Mouse (Mus musculus) heart, embryonic 11.5 days (tissue): Measurements from ENCODE around the gene Rapgef3. TPM values are rescaled to one million over a fixed set of nuclear protein-coding genes. Genes with fewer than 3 reads are reported as not detected.

Experiments
- ATAC-seq: fragments of 200-750 bp; cut with Nextera tagmentation; replicated peaks from 2 replicates; pipeline ENCODE4 v1.8.0; 2017; ENCODE audit warnings: moderate library complexity; ENCODE audit not compliant: insufficient number of reproducible peaks, low FRiP score, low TSS enrichment
- H3K27ac ChIP-seq: fragments of 300-500 bp; sonication (generic); 2 replicates; pipeline ENCODE4 v1.5.1; 2014; ENCODE audit warnings: mild to moderate bottlenecking, low read depth, low read length
- H3K27me3 ChIP-seq: fragments of 300-500 bp; sonication (generic); 2 replicates; pipeline ENCODE4 v1.6.1; 2014; ENCODE audit warnings: mild to moderate bottlenecking, low read length, mixed read lengths; ENCODE audit not compliant: control insufficient read depth, insufficient read depth
- H3K36me3 ChIP-seq: fragments of 300-500 bp; sonication (generic); 2 replicates; pipeline ENCODE4 v1.6.1; 2014; ENCODE audit warnings: mild to moderate bottlenecking, low read length, moderate library complexity, mixed read lengths; ENCODE audit not compliant: control insufficient read depth, insufficient read depth
- H3K4me1 ChIP-seq: fragments of 300-500 bp; sonication (generic); 2 replicates; pipeline ENCODE4 v1.6.1; 2014; ENCODE audit warnings: low read length; ENCODE audit not compliant: control insufficient read depth, insufficient read depth
- H3K4me2 ChIP-seq: fragments of 300-500 bp; sonication (generic); 2 replicates; pipeline ENCODE4 v1.6.1; 2014; ENCODE audit warnings: mild to moderate bottlenecking, moderate library complexity
- H3K4me3 ChIP-seq: fragments of 300-500 bp; sonication (generic); 2 replicates; pipeline ENCODE4 v1.5.1; 2014; ENCODE audit warnings: low read depth, low read length
- H3K9ac ChIP-seq: fragments of 300-500 bp; sonication (generic); 2 replicates; pipeline ENCODE4 v1.6.1; 2014; ENCODE audit warnings: mild to moderate bottlenecking, low read depth, low read length, moderate library complexity
- H3K9me3 ChIP-seq: fragments of 300-500 bp; sonication (generic); replicated peaks from 2 replicates; pipeline ENCODE4 v1.6.1; 2016; ENCODE audit warnings: low read length; ENCODE audit not compliant: control insufficient read depth
- WGBS: fragments of 180-500 bp; shearing (Covaris S2); extraction: QIAGEN DNeasy Blood & Tissue Kit; methylation state at CpG from one replicate; pipeline ENCODE4 v1.1.7; 2014; ENCODE audit not compliant: insufficient replicate concordance; 5-methylcytosine and 5-hydroxymethylcytosine counted together
- polyA plus RNA-seq: library from polyadenylated mRNA; unstranded; fragments of >200 nt; fragmentation: Nextera tagmentation; extraction: Ambion mirVana; gene quantifications from 2 replicates; pipeline ENCODE4 v1.2.1, GENCODE M21; 2014

Gene Rapgef3
- polyA plus RNA-seq, 1 experiment from 2014 or later, result 8.5 TPM

- peak overlapping the region; percentile 46; the same call in 1 of the 2 replicates for H3K27ac ChIP-seq
- H3K9me3 ChIP-seq, result no peaks in the 10 kb centered on the region
- H3K27me3 ChIP-seq, result no peaks in the 10 kb centered on the region
- peaks cover 4% of the 10 kb centered on the region for H3K36me3 ChIP-seq
- no peak overlapping the region for H3K4me2 ChIP-seq
- 0 out of 2 replicates have a peak, but pooled peaks cover 6% of the 10 kb centered on the region for H3K4me1 ChIP-seq
- H3K4me3 ChIP-seq, result no peak overlapping the region
- ATAC-seq, result no peak
- WGBS, result 66% methylated on average over 19 of the region's 19 CpGs
- H3K9ac ChIP-seq, result no peak overlapping the region
Observed at GRCm38 (mm10) chr15:97787799-97788667, 20.3 kb upstream of the Rapgef3 start.

- no peak for ATAC-seq
- H3K27ac ChIP-seq, result peak overlapping the region; percentile 46; the same call in 1 of the 2 replicates
- H3K27me3 ChIP-seq, result no peaks in the 10 kb centered on the region
- peak overlapping the region; percentile 56; the same call in 1 of the 2 replicates for H3K9ac ChIP-seq
- peak overlapping the region; percentile 27 for H3K4me2 ChIP-seq
- peaks cover 10% of the 10 kb centered on the region; the same call in 1 of the 2 replicates for H3K4me1 ChIP-seq
- H3K9me3 ChIP-seq, result no peaks in the 10 kb centered on the region
- peaks cover 4% of the 10 kb centered on the region for H3K36me3 ChIP-seq
- 82% methylated on average over 7 of the region's 7 CpGs for WGBS
- H3K4me3 ChIP-seq, result no peak overlapping the region
Observed at GRCm38 (mm10) chr15:97787148-97787798, 19.5 kb upstream of the Rapgef3 start.

DNA sequence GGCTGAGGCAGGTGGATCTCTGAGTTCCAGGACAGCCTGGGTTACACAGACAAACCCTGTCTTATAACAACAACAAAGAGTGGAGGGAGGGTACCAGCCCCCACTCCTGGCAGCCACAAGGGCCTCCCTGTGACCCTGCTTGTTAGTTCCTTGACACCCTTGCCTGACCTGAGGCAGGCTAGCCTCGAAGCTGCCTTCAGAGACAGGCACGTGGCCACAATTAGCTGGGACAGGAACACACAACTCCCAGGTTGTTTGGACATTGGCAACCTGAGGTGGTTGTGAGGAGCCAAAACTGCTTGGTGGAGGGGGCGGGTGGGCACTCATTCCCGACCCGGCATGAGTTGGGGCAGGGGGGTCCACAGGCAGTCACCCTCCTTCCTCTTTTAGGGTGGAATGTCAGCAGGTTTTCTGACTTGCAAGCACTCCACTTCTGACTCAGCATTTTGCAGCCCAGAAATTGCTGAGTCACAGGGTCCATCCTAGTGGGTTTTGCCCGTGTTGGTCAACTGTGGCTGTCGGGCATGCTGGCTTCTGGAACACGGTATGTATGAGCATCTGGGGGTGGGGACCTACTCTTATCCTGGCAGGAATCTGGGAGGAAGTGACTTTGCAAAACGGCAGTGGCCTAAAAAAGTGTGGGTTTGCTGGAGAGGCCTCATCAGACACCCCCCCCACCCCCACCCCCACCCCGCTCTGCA, 18.8 kb upstream of the Rapgef3 start:
- Histone ChIP-seq H3K4me1 (peaks cover 12% of the 10 kb centered on the region; the same call in 1 of the 2 replicates), H3K36me3 (no peaks in the 10 kb centered on the region), H3K27ac (peak overlapping the region; percentile 51; the same call in 1 of the 2 replicates), H3K9ac (peak overlapping the region; percentile 56; the same call in 1 of the 2 replicates), H3K9me3 (no peaks in the 10 kb centered on the region), H3K4me3 (no peak overlapping the region; the same call in 1 of the 2 replicates), H3K27me3 (no peaks in the 10 kb centered on the region), H3K4me2 (peak overlapping the region; percentile 17; the same call in 1 of the 2 replicates)
- 0 out of 2 replicates have a peak, but pooled peaks have one; percentile 9 for ATAC-seq
- WGBS, result 69% methylated on average over 10 of the region's 10 CpGs

GRCm38 (mm10) chr15:97785731-97786411, 18.1 kb upstream of the Rapgef3 start:
- Histone ChIP-seq H3K4me2 (peak overlapping the region; percentile 17), H3K27me3 (no peaks in the 10 kb centered on the region), H3K4me1 (peaks cover 14% of the 10 kb centered on the region; the same call in 1 of the 2 replicates), H3K9me3 (no peaks in the 10 kb centered on the region), H3K27ac (peak overlapping the region; percentile 51; the same call in 1 of the 2 replicates), H3K36me3 (no peaks in the 10 kb centered on the region), H3K4me3 (no peak overlapping the region; the same call in 1 of the 2 replicates), H3K9ac (no peak overlapping the region)
- 62% methylated on average over 9 of the region's 9 CpGs for WGBS
- ATAC-seq, result no peak

DNA sequence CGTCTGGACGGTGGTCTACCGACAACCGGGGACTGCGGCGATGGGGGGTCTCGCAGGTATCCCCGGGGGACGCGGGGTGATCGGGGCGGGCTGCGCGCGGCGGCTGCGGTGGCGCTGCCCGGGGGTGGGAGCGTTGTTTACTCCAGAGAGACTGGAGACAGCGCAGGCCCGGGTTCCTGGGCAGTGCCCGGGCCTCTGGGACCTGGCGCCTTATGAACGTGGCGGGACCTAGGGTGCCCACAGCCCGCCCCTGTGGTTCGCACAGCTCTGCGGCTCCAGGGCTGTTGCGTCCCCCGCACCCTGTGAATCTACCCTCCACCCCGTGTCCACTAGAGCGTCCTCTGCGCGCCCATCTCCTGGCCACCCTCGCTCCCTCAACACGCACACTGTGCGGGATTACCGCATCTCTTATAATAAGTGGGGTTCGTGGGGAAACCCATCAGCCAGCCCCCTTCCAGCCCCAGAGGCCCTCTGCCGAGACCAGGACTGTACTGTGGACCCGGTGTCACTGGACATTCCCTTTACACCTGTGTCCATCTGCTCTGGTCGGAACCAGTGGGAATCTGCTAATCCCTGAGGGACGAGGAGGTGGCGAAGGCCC, 16.9 kb upstream of the Rapgef3 start:
- peak overlapping the region; percentile 35; the same call in 1 of the 2 replicates for H3K27ac ChIP-seq
- no peaks in the 10 kb centered on the region for H3K9me3 ChIP-seq
- H3K4me1 ChIP-seq, result peaks cover 18% of the 10 kb centered on the region; the same call in 1 of the 2 replicates
- H3K4me2 ChIP-seq, result peak overlapping the region; percentile 93
- 8% methylated on average over 45 of the region's 45 CpGs for WGBS
- H3K9ac ChIP-seq, result peak overlapping the region; percentile 87
- peak; percentile 46 for ATAC-seq
- no peaks in the 10 kb centered on the region for H3K27me3 ChIP-seq
- no peaks in the 10 kb centered on the region for H3K36me3 ChIP-seq
- H3K4me3 ChIP-seq, result peak overlapping the region; percentile 91

GRCm38 (mm10) chr15:97784092-97784559, 16.4 kb upstream of the Rapgef3 start:
- Histone ChIP-seq H3K27me3 (no peaks in the 10 kb centered on the region), H3K9ac (peak overlapping the region; percentile 87), H3K36me3 (no peaks in the 10 kb centered on the region), H3K4me3 (peak overlapping the region; percentile 91), H3K4me1 (peaks cover 18% of the 10 kb centered on the region; the same call in 1 of the 2 replicates), H3K9me3 (no peaks in the 10 kb centered on the region), H3K4me2 (peak overlapping the region; percentile 93), H3K27ac (peak overlapping the region; percentile 35; the same call in 1 of the 2 replicates)
- WGBS, result 4% methylated on average over 39 of the region's 39 CpGs
- peak; percentile 79 for ATAC-seq

GRCm38 (mm10) chr15:97782749-97783105, 15.0 kb upstream of the Rapgef3 start:
- H3K27me3 ChIP-seq, result no peaks in the 10 kb centered on the region
- H3K9ac ChIP-seq, result no peak overlapping the region
- peak overlapping the region; percentile 61 for H3K4me2 ChIP-seq
- peaks cover 19% of the 10 kb centered on the region; the same call in 1 of the 2 replicates for H3K4me1 ChIP-seq
- no peak for ATAC-seq
- H3K4me3 ChIP-seq, result peak overlapping the region; percentile 24
- H3K36me3 ChIP-seq, result no peaks in the 10 kb centered on the region
- WGBS, result 1% methylated on average over 9 of the region's 9 CpGs
- no peaks in the 10 kb centered on the region for H3K9me3 ChIP-seq
- peak overlapping the region; percentile 29; the same call in 1 of the 2 replicates for H3K27ac ChIP-seq
